Mouse (Mus musculus) spleen, postnatal 36 days (tissue): ENCODE results near the gene Maml2.

Experiments used
- DNase-seq, 2 experiments: peaks; one replicate each; pipeline ENCODE4 v3.0.0; 2022; ENCODE audit warnings: low spot score in 2 of 2, mixed read lengths in 1 of 2

Gene Maml2

GRCm38 (mm10) chr9:13297668-13298512 lies at the start of gene Maml2:
Gene Maml2, plus strand, starts transcription at chr9:13297957.
- DNase-seq, result peak; percentile 68 to 69

GRCm38 (mm10) chr9:13248104-13248503 lies 49.7 kb upstream of the Maml2 start:
- DNase-seq, result no peak

DNA sequence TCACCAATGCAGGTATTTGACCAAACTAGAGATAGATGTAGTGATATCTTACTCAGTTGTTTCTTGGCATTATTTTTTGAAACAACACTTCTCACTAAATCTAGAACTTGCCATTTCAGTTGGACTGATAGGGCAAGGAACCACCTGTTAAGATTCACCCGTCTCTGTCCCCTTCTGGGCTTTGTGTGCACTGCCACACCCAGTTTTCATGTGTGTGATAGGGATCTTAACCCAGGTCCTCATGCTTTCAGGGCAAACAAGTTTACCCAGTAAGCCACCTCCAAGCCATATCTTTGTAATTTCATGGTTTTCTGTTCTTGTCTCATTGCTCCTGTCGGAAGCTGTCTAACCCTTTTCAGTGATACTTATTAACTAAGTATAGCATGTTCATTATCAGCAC lies 46.5 kb upstream of the Maml2 start:
- no peak for DNase-seq

GRCm38 (mm10) chr9:13256726-13257125 lies 41.0 kb upstream of the Maml2 start:
- no peak for DNase-seq

DNA sequence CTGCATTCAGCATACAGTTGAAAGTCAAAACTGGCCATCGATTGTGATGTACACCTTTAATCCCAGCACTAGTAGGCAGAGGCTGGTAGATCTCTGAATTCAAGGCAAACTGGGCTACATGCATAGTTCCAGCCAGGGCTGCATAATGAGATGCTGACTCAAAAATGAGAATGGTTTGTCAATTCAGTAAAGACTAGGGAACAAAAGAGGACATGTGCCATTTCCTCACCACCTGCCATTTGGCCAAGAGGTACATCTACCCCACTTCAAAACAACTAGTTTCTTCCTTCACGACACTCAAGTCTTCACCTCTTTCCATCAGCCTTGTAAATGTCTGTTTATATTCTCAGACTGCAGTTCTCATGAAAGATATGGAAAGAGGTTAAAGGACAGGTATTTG lies 39.6 kb upstream of the Maml2 start:
- DNase-seq, result no peak

GRCm38 (mm10) chr9:13260980-13261379 lies 36.8 kb upstream of the Maml2 start:
- DNase-seq, result no peak

- no peak for DNase-seq
Measured at GRCm38 (mm10) chr9:13273219-13273618, 24.5 kb upstream of the Maml2 start.

DNA sequence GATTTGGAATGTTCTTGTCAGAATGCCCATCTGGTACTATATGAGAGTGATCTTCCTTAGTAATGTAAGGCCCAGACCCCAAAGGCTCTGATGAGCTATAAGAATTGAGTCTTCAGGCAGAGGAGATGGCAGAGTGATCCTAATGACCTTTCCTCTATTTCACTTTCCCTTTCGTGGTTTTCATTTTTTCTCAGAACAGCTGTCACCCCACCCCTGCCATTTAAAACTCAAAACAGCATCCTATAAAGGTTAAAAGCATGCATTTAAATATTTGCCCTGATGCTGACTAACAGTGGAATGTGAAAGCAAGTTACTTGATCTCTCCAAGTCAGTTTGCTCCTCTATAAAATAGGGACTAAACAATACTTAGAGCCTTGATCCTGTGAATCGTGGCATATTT lies 10.3 kb upstream of the Maml2 start:
- DNase-seq, result no peak

- DNase-seq, result peak; percentile 86 to 87
Measured at GRCm38 (mm10) chr9:13296274-13297121, 1.3 kb upstream of the Maml2 start.

GRCm38 (mm10) chr9:13297122-13297667 lies 562 bp upstream of the Maml2 start:
- no peak for DNase-seq

- DNase-seq, result no peak
Measured at GRCm38 (mm10) chr9:13298513-13298878, 739 bp downstream of the Maml2 start.

GRCm38 (mm10) chr9:13299190-13299589 lies 1.4 kb downstream of the Maml2 start:
- no peak for DNase-seq

DNA sequence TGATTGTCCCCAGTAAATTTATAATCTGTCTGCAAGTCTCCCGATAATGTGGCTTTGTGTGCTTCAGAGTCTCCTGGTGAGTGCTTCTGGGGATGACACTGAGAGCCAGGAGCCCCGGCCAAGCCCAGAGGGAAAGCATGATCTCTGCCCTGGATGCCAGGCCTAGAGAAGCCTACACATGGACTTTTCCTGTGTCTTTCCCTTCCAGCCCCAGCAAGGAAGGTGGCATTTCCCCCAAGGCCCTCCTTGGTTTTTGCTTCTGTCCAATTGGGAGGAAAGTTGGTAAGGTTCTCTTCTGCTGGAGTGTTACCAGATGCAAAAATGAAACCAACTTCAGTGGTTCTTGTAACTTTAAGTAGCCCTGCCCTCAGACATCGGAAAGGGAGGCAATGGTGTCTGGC lies 2.3 kb downstream of the Maml2 start:
- DNase-seq, result no peak

GRCm38 (mm10) chr9:13300891-13301782 lies 3.4 kb downstream of the Maml2 start:
- peak in 1 of 2 experiments; percentile 42 for DNase-seq

DNA sequence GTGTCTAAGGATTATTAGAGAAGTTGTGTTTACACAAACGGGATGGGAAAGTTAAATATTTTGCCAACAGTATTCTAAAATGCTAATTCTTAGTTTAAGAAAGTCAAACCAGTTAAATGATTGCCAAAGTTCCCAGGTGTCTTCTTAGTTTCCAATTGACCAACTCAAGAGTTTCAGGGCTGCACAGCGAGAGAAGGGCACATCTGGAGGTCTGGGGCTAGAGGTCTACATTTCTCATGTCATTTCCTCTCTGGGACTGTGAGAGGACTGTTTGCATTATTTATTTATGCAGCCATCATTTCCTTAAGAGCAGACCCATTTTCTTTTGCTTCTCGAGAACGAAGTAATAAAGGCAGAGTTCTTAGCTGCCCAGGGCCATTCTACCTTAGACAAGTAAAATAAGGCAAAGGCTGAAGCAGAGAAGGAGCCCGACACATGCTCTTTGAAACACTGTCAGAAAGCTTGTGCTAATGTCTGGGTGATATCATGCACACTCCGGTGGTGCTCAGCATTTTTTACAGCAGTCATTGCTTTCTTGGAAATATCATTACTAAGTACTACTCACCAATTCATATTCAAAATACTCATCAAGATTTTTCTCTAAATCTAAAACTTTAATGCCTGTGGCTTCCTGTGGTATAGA lies 4.5 kb downstream of the Maml2 start:
- no peak for DNase-seq

GRCm38 (mm10) chr9:13303099-13303771 lies 5.5 kb downstream of the Maml2 start:
- DNase-seq, result no peak

DNA sequence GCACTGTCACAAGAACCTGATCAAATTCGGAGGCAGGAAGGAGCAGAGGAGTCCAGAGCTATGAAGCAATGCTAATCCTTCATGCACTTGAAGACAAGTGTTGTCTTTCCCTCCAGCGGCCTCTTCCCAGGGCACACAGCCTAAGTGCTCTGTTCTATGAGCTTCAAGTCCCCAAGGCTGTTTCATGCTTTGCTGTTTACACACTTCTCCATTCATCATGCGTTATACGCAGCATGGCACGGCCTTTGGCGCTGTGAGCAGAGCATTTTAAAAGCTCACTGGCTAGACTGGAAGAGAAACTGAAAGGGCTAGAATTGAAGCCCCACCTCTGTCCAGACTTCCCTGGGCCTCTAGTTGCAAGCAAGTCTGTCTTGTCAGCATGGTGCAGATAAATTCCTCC lies 6.2 kb downstream of the Maml2 start:
- peak; percentile 64 to 70 for DNase-seq

- DNase-seq, result no peak
Measured at GRCm38 (mm10) chr9:13306471-13306870, 8.7 kb downstream of the Maml2 start.

- no peak for DNase-seq
Measured at GRCm38 (mm10) chr9:13307226-13307625, 9.5 kb downstream of the Maml2 start.

GRCm38 (mm10) chr9:13308718-13309117 lies 11.0 kb downstream of the Maml2 start:
- DNase-seq, result no peak
